Mouse (Mus musculus) testis, adult 2 months (tissue): ENCODE measurements at regions not wholly inside any gene's neighbourhood (a gene's known extent, or its start where the extent isn't known, plus 50 kb on each side); places are given as distances from the start of the nearest gene placed in this dataset.

ENCODE experiments used
- CTCF ChIP-seq: fragments of 200-500 bp; IDR thresholded peaks from 2 replicates; pipeline ENCODE4 v1.5.1; 2012; ENCODE audit warnings: low read depth, mild to moderate bottlenecking, inconsistent platforms, low read length, moderate library complexity; ENCODE audit not compliant: control insufficient read depth, insufficient read depth, insufficient replicate concordance
- POLR2A ChIP-seq: fragments of 200-500 bp; IDR thresholded peaks from 2 replicates; pipeline ENCODE4 v1.6.1; 2012; ENCODE audit warnings: low read depth, mild to moderate bottlenecking, inconsistent platforms, low read length, moderate library complexity; ENCODE audit not compliant: control insufficient read depth

DNA sequence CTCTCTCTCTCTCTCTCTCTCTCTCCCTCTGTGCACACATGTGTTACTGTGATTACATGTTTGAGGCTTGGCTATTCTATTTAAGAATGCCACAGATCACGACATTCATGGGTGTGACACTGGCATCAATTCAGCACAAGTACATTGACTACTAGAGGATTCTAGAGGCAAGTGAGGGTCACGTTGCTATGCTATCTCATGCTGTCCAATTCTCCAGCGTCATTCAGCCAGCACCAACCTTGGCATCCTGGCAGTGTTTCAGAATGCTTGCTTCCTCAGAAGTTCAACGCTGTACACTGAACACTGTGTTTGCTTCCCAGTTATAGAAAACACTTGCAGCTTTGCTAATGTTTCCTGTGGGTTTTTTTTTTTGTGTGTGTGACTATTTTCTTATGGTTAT lies 167.6 kb downstream of the Fam198b start:
- TF ChIP-seq POLR2A = no peak
- TF ChIP-seq CTCF = no peak
